Mouse (Mus musculus): Measurements from ENCODE around the gene Baiap2.

GRCm38 (mm10) chr11:119991338-119991678 is 48.7 kb downstream of the Baiap2 start:
- TF ChIP-seq GATA1 (IDR thresholded peaks at IDR 0.05; ENCODE audit: low read length) = no peak
- TF ChIP-seq TAL1 (IDR thresholded peaks at IDR 0.05; ENCODE audit: low read length) = no peak
